Mouse (Mus musculus) hindbrain, embryonic 15.5 days (tissue): Measurements from ENCODE around the gene Jarid2. TPM values are rescaled to one million over a fixed set of nuclear protein-coding genes. Genes with fewer than 3 reads are reported as not detected.
"Not testable (repeated sequence)": the region's sequence is repeated elsewhere in the genome, so short reads cannot be mapped to it uniquely, and the experiment has no call there.

ENCODE experiments used
- ATAC-seq: fragments of 200-750 bp; cut with Nextera tagmentation; 2 replicates; pipeline ENCODE4 v1.8.0; 2017; ENCODE audit warnings: low read depth, moderate number of reproducible peaks, moderate TSS enrichment; ENCODE audit not compliant: low FRiP score
- H3K27ac ChIP-seq: fragments of 300-500 bp; sonication (generic); replicated peaks from 2 replicates; pipeline ENCODE4 v1.5.1; 2015; ENCODE audit warnings: mild to moderate bottlenecking, inconsistent platforms
- H3K27me3 ChIP-seq: fragments of 300-500 bp; sonication (generic); 2 replicates; pipeline ENCODE4 v1.6.1; 2015; ENCODE audit warnings: control low read depth, inconsistent platforms
- H3K36me3 ChIP-seq: fragments of 300-500 bp; sonication (generic); 2 replicates; pipeline ENCODE4 v1.6.1; 2015; ENCODE audit warnings: control low read depth, inconsistent platforms
- H3K4me1 ChIP-seq: fragments of 300-500 bp; sonication (generic); replicated peaks from 2 replicates; pipeline ENCODE4 v1.6.1; 2015; ENCODE audit warnings: control low read depth, inconsistent platforms
- H3K4me2 ChIP-seq: fragments of 300-500 bp; sonication (generic); 2 replicates; pipeline ENCODE4 v1.6.1; 2015; ENCODE audit warnings: moderate library complexity, mild to moderate bottlenecking, inconsistent platforms
- H3K4me3 ChIP-seq: fragments of 300-500 bp; sonication (generic); 2 replicates; pipeline ENCODE4 v1.5.1; 2015; ENCODE audit warnings: mild to moderate bottlenecking, inconsistent platforms
- H3K9ac ChIP-seq: fragments of 300-500 bp; sonication (generic); 2 replicates; pipeline ENCODE4 v1.6.1; 2015; ENCODE audit warnings: inconsistent platforms
- H3K9me3 ChIP-seq: fragments of 300-500 bp; sonication (generic); 2 replicates; pipeline ENCODE4 v1.6.1; 2016; ENCODE audit warnings: control low read depth, inconsistent platforms
- WGBS: fragments of 180-500 bp; shearing (Covaris S2); methylation state at CpG from one replicate; pipeline ENCODE4 v1.1.7; 2015; 5-methylcytosine and 5-hydroxymethylcytosine counted together
- polyA plus RNA-seq: library from polyadenylated mRNA; unstranded; fragments of >200 nt; fragmentation: Nextera tagmentation; extraction: Ambion mirVana; gene quantifications from 2 replicates; pipeline ENCODE4 v1.2.1, GENCODE M21; 2015

The Jarid2 gene
- polyA plus RNA-seq, 1 experiment from 2014 or later = 38.3 TPM

DNA sequence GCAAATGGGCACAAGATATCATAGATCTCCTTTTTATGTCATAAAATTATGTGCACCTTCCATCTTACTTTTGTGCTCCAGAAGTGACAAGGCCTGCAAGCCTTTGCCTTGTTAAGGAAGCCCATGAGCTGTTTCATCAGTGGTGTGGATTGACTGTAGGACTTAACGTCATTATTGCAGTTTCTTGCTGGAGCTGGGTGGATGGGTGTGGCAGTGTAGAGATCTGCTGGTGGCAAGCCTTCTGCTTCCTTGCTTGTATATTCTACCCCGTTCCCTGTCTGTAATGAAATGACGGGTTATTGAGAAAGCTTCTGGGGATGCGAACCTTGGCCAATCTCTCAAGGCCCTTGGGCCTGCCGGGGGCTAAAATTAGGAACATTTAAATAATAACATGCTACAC lies 99.6 kb downstream of the Jarid2 start:
- ATAC-seq = no peak
- no peaks in the 10 kb centered on the region for H3K36me3 ChIP-seq
- no peaks in the 10 kb centered on the region for H3K9me3 ChIP-seq
- whole genome bisulfite sequencing = 77% methylated on average over 5 of the region's 5 CpGs
- H3K4me1 ChIP-seq = no peaks in the 10 kb centered on the region; the same call in 1 of the 2 replicates
- H3K4me2 ChIP-seq = no peak overlapping the region
- H3K9ac ChIP-seq = no peak overlapping the region
- no peak overlapping the region for H3K27ac ChIP-seq
- no peaks in the 10 kb centered on the region for H3K27me3 ChIP-seq
- H3K4me3 ChIP-seq = no peak overlapping the region

- Histone ChIP-seq H3K4me1 (no peaks in the 10 kb centered on the region; the same call in 1 of the 2 replicates), H3K4me2 (no peak overlapping the region), H3K9ac (no peak overlapping the region), H3K27me3 (no peaks in the 10 kb centered on the region), H3K4me3 (no peak overlapping the region), H3K27ac (no peak overlapping the region), H3K9me3 (no peaks in the 10 kb centered on the region), H3K36me3 (no peaks in the 10 kb centered on the region)
- 81% methylated on average over 2 of the region's 2 CpGs for WGBS
- ATAC-seq = no peak
These were observed 102.8 kb downstream of the Jarid2 start for GRCm38 (mm10) chr13:44832104-44832503.

- ATAC-seq = no peak
- no peak overlapping the region for H3K9ac ChIP-seq
- H3K27ac ChIP-seq = no peak overlapping the region
- no peak overlapping the region for H3K4me2 ChIP-seq
- H3K9me3 ChIP-seq = no peaks in the 10 kb centered on the region
- 96% methylated on average over 4 of the region's 4 CpGs for WGBS
- H3K4me3 ChIP-seq = no peak overlapping the region
- H3K36me3 ChIP-seq = no peaks in the 10 kb centered on the region
- H3K4me1 ChIP-seq = peaks cover 4% of the 10 kb centered on the region; the same call in 1 of the 2 replicates
- H3K27me3 ChIP-seq = no peaks in the 10 kb centered on the region
These were observed 103.6 kb downstream of the Jarid2 start for GRCm38 (mm10) chr13:44832866-44833265.

DNA sequence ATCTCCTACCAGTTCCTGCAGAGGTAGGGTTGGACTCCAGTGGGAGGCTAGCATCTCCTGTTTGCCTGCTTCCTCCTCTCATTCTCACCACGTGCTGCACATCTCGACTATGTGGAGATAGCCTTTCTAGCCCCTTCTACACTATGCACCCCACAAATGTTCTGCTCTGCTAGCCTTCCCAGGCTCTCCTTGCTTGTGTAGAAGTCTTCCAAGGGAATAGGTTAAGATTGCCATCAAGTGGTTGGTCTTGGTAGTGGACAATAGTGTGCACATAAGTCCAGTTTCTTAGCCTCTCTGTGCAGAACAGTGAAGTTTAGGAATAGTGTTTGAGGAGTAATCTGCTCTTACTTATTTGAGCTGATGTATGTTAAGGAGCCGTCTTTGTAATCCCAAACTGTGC lies 104.1 kb downstream of the Jarid2 start:
- peaks cover 4% of the 10 kb centered on the region; the same call in 1 of the 2 replicates for H3K4me1 ChIP-seq
- ATAC-seq = peak; percentile 65
- H3K36me3 ChIP-seq = no peaks in the 10 kb centered on the region
- no peaks in the 10 kb centered on the region for H3K27me3 ChIP-seq
- no peak overlapping the region for H3K4me3 ChIP-seq
- no peaks in the 10 kb centered on the region for H3K9me3 ChIP-seq
- 65% methylated on average over 3 of the region's 3 CpGs for WGBS
- H3K9ac ChIP-seq = no peak overlapping the region
- no peak overlapping the region for H3K4me2 ChIP-seq
- H3K27ac ChIP-seq = no peak overlapping the region

GRCm38 (mm10) chr13:44837445-44837844 lies 108.2 kb downstream of the Jarid2 start:
- Histone ChIP-seq H3K4me3 (no peak overlapping the region), H3K27ac (no peak overlapping the region), H3K9me3 (no peaks in the 10 kb centered on the region), H3K9ac (no peak overlapping the region), H3K4me1 (peaks cover 29% of the 10 kb centered on the region), H3K4me2 (no peak overlapping the region), H3K36me3 (no peaks in the 10 kb centered on the region), H3K27me3 (no peaks in the 10 kb centered on the region)
- ATAC-seq = no peak
- 72% methylated on average over 6 of the region's 6 CpGs for WGBS

DNA sequence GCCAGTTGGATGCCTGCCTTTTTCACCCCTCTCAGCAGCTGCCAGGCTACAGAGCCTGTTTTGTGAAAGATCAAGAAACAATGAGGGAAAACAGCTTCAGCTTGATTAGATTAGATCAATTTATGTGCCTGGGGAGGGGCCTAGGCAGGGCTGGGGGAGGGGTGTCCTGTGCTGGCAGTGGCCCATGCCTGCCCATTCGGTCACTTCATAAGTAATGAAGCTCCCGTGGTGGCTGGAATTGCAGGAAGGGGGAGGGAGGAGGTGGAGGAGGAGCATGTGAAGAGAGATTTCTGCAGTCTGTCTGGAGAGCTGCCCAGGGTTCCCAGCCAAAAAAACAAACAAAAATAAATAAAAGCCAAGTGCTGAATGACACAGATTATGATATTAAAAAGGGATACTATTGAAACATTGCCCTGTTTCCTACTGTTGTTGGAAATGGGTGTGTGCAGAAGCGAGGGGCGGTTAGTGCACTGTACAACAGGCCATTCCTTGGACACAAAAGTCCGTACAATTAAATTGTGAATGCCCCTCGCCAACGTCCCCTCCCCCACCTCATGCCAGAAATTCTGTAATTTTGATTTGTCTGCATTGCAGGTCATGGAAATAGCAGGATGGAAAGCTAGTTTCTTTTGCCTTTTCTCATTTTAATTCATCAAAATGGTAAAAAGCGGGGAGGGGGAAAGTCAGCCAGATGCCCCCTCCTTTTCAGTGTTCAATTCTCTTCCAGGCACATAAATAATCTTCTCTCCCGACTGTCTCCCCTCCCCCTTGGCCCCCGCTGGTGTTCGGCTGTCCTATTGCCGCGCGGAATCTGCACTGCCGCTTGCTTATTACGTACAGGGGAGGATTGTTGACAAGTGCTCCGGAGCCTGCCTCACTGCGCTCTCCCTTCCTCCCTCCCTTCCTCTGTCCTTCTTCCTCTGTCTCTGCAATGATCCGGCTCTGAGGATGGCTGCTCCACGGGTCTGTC lies 110.9 kb downstream of the Jarid2 start:
- peak; percentile 94 for ATAC-seq
- Histone ChIP-seq H3K4me1 (peaks cover 51% of the 10 kb centered on the region), H3K4me2 (peak overlapping the region; percentile 61), H3K9ac (peak overlapping the region; percentile 56), H3K27ac (peak overlapping the region; percentile 92), H3K9me3 (no peaks in the 10 kb centered on the region), H3K36me3 (no peaks in the 10 kb centered on the region), H3K27me3 (no peaks in the 10 kb centered on the region), H3K4me3 (peak overlapping the region; percentile 40)
- WGBS = 2% methylated on average over 20 of the region's 20 CpGs

GRCm38 (mm10) chr13:44851426-44851825 lies 122.2 kb downstream of the Jarid2 start:
- ATAC-seq = no peak
- WGBS = 28% methylated on average over 2 of the region's 2 CpGs
- H3K9ac ChIP-seq = no peak overlapping the region

GRCm38 (mm10) chr13:44852024-44852423 lies 122.8 kb downstream of the Jarid2 start:
- H3K4me2 ChIP-seq = no peak overlapping the region
- no peak for ATAC-seq
- WGBS = 83% methylated on average over 3 of the region's 3 CpGs
- H3K4me3 ChIP-seq = no peak overlapping the region
- H3K4me1 ChIP-seq = peaks cover 4% of the 10 kb centered on the region
- H3K9ac ChIP-seq = no peak overlapping the region
- no peaks in the 10 kb centered on the region for H3K9me3 ChIP-seq
- no peak overlapping the region for H3K27ac ChIP-seq
- H3K36me3 ChIP-seq = peaks cover 8% of the 10 kb centered on the region
- no peaks in the 10 kb centered on the region for H3K27me3 ChIP-seq

More at GRCm38 (mm10) chr13:44851426-44851825, 122.2 kb downstream of the Jarid2 start:
- Histone ChIP-seq H3K36me3 (peaks cover 8% of the 10 kb centered on the region), H3K4me1 (no peaks in the 10 kb centered on the region), H3K27ac (no peak overlapping the region), H3K9me3 (no peaks in the 10 kb centered on the region), H3K4me3 (no peak overlapping the region), H3K27me3 (no peaks in the 10 kb centered on the region), H3K4me2 (no peak overlapping the region)

DNA sequence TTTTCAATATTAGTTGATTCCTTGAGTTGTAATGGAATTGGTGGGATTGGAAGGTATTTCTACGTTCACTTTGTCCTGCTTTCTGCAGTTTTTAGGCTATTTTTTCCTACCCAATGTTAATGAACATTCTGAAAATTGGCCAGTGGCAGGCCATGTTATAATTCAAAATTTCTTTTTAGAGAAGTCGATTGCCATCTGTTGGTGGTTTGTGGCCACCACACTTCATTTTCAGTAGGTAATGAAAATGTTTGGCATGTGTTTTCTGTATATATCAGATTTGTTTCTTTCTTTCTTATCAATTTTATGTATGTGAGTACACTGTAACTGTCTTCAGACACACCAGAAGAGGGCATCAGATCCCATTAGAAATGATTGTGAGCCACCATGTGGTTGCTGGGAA lies 136.3 kb downstream of the Jarid2 start:
- H3K4me3 ChIP-seq = no peak overlapping the region
- H3K9me3 ChIP-seq = peaks cover 7% of the 10 kb centered on the region; the same call in 1 of the 2 replicates
- ATAC-seq = no peak
- H3K36me3 ChIP-seq = no peaks in the 10 kb centered on the region
- H3K4me1 ChIP-seq = peaks cover 23% of the 10 kb centered on the region
- H3K9ac ChIP-seq = no peak overlapping the region
- no peak overlapping the region for H3K27ac ChIP-seq
- no peaks in the 10 kb centered on the region for H3K27me3 ChIP-seq
- 93% methylated on average over 2 of the region's 2 CpGs for WGBS
- no peak overlapping the region for H3K4me2 ChIP-seq

GRCm38 (mm10) chr13:44868037-44868650 lies 138.9 kb downstream of the Jarid2 start:
- peak overlapping the region; percentile 61 for H3K27ac ChIP-seq
- H3K4me3 ChIP-seq = no peak overlapping the region
- no peaks in the 10 kb centered on the region for H3K36me3 ChIP-seq
- peaks cover 7% of the 10 kb centered on the region; the same call in 1 of the 2 replicates for H3K9me3 ChIP-seq
- H3K4me1 ChIP-seq = peaks cover 28% of the 10 kb centered on the region
- no peak overlapping the region for H3K9ac ChIP-seq
- ATAC-seq = peak; percentile 63
- no peaks in the 10 kb centered on the region for H3K27me3 ChIP-seq
- 37% methylated on average over 4 of the region's 4 CpGs for WGBS
- no peak overlapping the region for H3K4me2 ChIP-seq

GRCm38 (mm10) chr13:44869418-44870119 lies 140.3 kb downstream of the Jarid2 start:
- H3K27ac ChIP-seq, H3K4me3 ChIP-seq, H3K9ac ChIP-seq, H3K4me2 ChIP-seq, H3K36me3 ChIP-seq, H3K9me3 ChIP-seq, H3K27me3 ChIP-seq: not testable (repeated sequence)
- peak; percentile 97 for ATAC-seq
- peaks cover 32% of the 10 kb centered on the region for H3K4me1 ChIP-seq
- WGBS = 73% methylated on average over 47 of the region's 47 CpGs

- Histone ChIP-seq H3K9ac (no peak overlapping the region), H3K4me1 (peaks cover 37% of the 10 kb centered on the region), H3K27me3 (no peaks in the 10 kb centered on the region), H3K36me3 (no peaks in the 10 kb centered on the region; the same call in 1 of the 2 replicates), H3K4me3 (no peak overlapping the region), H3K9me3 (no peaks in the 10 kb centered on the region), H3K27ac (no peak overlapping the region), H3K4me2 (no peak overlapping the region)
- no peak for ATAC-seq
- 61% methylated on average over 2 of the region's 2 CpGs for WGBS
These were observed 147.5 kb downstream of the Jarid2 start for GRCm38 (mm10) chr13:44876799-44877198.
